Mouse (Mus musculus): ENCODE measurements around the gene Isy1. TPM values are rescaled to one million over a fixed set of nuclear protein-coding genes. Genes with fewer than 3 reads are reported as not detected.

The Isy1 gene
- polyA plus RNA-seq, 1 experiment from 2014 or later: 34.1 TPM

- H3K4me2 ChIP-seq (ENCODE audit: low read length): peak overlapping the region; percentile 95
- H3K36me3 ChIP-seq (ENCODE audit: control insufficient read depth, insufficient read depth, low read length): peaks cover 23% of the 10 kb centered on the region; the same call in 1 of the 2 replicates
- DNase-seq (ENCODE audit: low spot score) (no peak), ATAC-seq (no peak)
- no peak overlapping the region for H3K27ac ChIP-seq (ENCODE audit: low read depth, low read length)
- H3K9ac ChIP-seq (ENCODE audit: low read length): no peak overlapping the region
- WGBS: 45% methylated on average over 6 of the region's 6 CpGs
- H3K4me3 ChIP-seq (ENCODE audit: low read depth, low read length): peak overlapping the region; percentile 68
- H3K4me1 ChIP-seq (ENCODE audit: control insufficient read depth, insufficient read depth, low read length): peaks cover 5% of the 10 kb centered on the region
- no peaks in the 10 kb centered on the region for H3K9me3 ChIP-seq (replicated peaks; ENCODE audit: control insufficient read depth, low read length)
- no peaks in the 10 kb centered on the region for H3K27me3 ChIP-seq (replicated peaks; ENCODE audit: control insufficient read depth, insufficient read depth, low read length)
These were observed 28.3 kb downstream of the Isy1 start for GRCm38 (mm10) chr6:87810311-87810710.

- peaks cover 5% of the 10 kb centered on the region for H3K4me1 ChIP-seq (ENCODE audit: control insufficient read depth, insufficient read depth, low read length)
- no peak overlapping the region for H3K27ac ChIP-seq (ENCODE audit: low read depth, low read length)
- no peak overlapping the region for H3K4me3 ChIP-seq (ENCODE audit: low read depth, low read length)
- no peaks in the 10 kb centered on the region for H3K9me3 ChIP-seq (replicated peaks; ENCODE audit: control insufficient read depth, low read length)
- no peaks in the 10 kb centered on the region for H3K27me3 ChIP-seq (replicated peaks; ENCODE audit: control insufficient read depth, insufficient read depth, low read length)
- H3K4me2 ChIP-seq (ENCODE audit: low read length): no peak overlapping the region
- H3K36me3 ChIP-seq (ENCODE audit: control insufficient read depth, insufficient read depth, low read length): peaks cover 17% of the 10 kb centered on the region; the same call in 1 of the 2 replicates
- no peak overlapping the region for H3K9ac ChIP-seq (ENCODE audit: low read length)
- DNase-seq (ENCODE audit: low spot score): no peak
- ATAC-seq: no peak
- WGBS: 89% methylated on average over 6 of the region's 6 CpGs
These were observed 28.9 kb downstream of the Isy1 start for GRCm38 (mm10) chr6:87809651-87810161.

- Histone ChIP-seq H3K27me3 (replicated peaks; ENCODE audit: control insufficient read depth, insufficient read depth, low read length) (no peaks in the 10 kb centered on the region), H3K9ac (ENCODE audit: low read length) (no peak overlapping the region), H3K4me2 (ENCODE audit: low read length) (no peak overlapping the region), H3K9me3 (replicated peaks; ENCODE audit: control insufficient read depth, low read length) (no peaks in the 10 kb centered on the region), H3K4me3 (ENCODE audit: low read depth, low read length) (no peak overlapping the region), H3K36me3 (ENCODE audit: control insufficient read depth, insufficient read depth, low read length) (peaks cover 13% of the 10 kb centered on the region; the same call in 1 of the 2 replicates), H3K27ac (ENCODE audit: low read depth, low read length) (no peak overlapping the region), H3K4me1 (ENCODE audit: control insufficient read depth, insufficient read depth, low read length) (peaks cover 5% of the 10 kb centered on the region)
- DNase-seq (ENCODE audit: low spot score) (no peak), ATAC-seq (no peak)
- WGBS: 90% methylated on average over 2 of the region's 2 CpGs
These were observed 29.5 kb downstream of the Isy1 start for GRCm38 (mm10) chr6:87809144-87809543.

DNA sequence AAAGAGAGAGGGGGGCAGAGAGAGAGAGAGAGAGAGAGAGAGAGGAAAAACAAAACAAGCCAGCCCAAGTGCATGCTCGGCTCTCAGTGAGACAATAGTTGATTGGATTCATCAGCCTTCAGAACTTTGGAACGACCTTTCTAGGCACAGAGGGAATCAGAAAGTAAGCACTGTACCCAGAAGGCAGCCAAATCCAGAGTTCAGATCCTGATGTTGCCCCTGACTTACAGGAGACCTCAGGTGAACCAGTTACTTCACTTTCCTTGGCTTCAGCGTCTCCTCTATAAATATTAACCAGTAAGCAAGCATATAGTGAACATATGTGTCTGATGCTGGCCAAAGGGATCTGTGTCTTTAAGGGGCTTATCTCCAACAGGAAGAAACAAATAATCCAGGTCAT, 30.1 kb downstream of the Isy1 start:
- ATAC-seq (no peak), DNase-seq (ENCODE audit: low spot score) (no peak)
- Histone ChIP-seq H3K4me1 (ENCODE audit: control insufficient read depth, insufficient read depth, low read length) (peaks cover 5% of the 10 kb centered on the region), H3K36me3 (ENCODE audit: control insufficient read depth, insufficient read depth, low read length) (peaks cover 8% of the 10 kb centered on the region; the same call in 1 of the 2 replicates), H3K4me3 (ENCODE audit: low read depth, low read length) (no peak overlapping the region), H3K9me3 (replicated peaks; ENCODE audit: control insufficient read depth, low read length) (no peaks in the 10 kb centered on the region), H3K27ac (ENCODE audit: low read depth, low read length) (no peak overlapping the region), H3K9ac (ENCODE audit: low read length) (no peak overlapping the region), H3K4me2 (ENCODE audit: low read length) (no peak overlapping the region), H3K27me3 (replicated peaks; ENCODE audit: control insufficient read depth, insufficient read depth, low read length) (no peaks in the 10 kb centered on the region)
- 71% methylated on average over 3 of the region's 3 CpGs for WGBS

- no peak overlapping the region for H3K27ac ChIP-seq (ENCODE audit: low read depth, low read length)
- no peaks in the 10 kb centered on the region for H3K27me3 ChIP-seq (replicated peaks; ENCODE audit: control insufficient read depth, insufficient read depth, low read length)
- WGBS: 87% methylated on average over 4 of the region's 4 CpGs
- ATAC-seq (no peak), DNase-seq (ENCODE audit: low spot score) (no peak)
- 0 out of 2 replicates have a peak, but pooled peaks cover 2% of the 10 kb centered on the region for H3K36me3 ChIP-seq (ENCODE audit: control insufficient read depth, insufficient read depth, low read length)
- H3K4me3 ChIP-seq (ENCODE audit: low read depth, low read length): no peak overlapping the region
- H3K4me2 ChIP-seq (ENCODE audit: low read length): no peak overlapping the region
- H3K4me1 ChIP-seq (ENCODE audit: control insufficient read depth, insufficient read depth, low read length): peaks cover 5% of the 10 kb centered on the region
- no peaks in the 10 kb centered on the region for H3K9me3 ChIP-seq (replicated peaks; ENCODE audit: control insufficient read depth, low read length)
- no peak overlapping the region for H3K9ac ChIP-seq (ENCODE audit: low read length)
These were observed 30.7 kb downstream of the Isy1 start for GRCm38 (mm10) chr6:87807735-87808440.

DNA sequence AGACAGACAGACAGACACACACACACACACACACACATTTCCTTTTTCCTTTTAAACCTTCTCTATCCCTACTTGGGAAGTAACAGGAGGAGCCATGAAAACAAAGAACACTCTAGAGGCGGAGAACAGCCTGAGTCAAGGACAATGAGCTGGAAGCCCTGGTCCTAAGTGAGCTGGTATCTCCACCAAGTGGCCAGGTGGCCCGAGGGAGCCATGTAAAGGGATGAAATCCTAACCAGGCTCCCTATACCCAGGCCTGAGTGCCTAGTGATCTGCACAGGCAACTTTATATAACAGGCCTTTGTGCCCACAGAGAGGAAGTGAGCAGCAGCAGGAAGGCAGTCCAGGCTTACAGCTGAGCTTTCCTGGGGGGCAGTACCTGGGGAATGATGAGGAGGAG, 31.7 kb downstream of the Isy1 start:
- no peak overlapping the region for H3K27ac ChIP-seq (ENCODE audit: low read depth, low read length)
- WGBS: 47% methylated on average over 2 of the region's 2 CpGs
- no peak overlapping the region for H3K4me3 ChIP-seq (ENCODE audit: low read depth, low read length)
- no peaks in the 10 kb centered on the region for H3K9me3 ChIP-seq (replicated peaks; ENCODE audit: control insufficient read depth, low read length)
- H3K9ac ChIP-seq (ENCODE audit: low read length): no peak overlapping the region
- ATAC-seq: no peak
- peaks cover 5% of the 10 kb centered on the region for H3K4me1 ChIP-seq (ENCODE audit: control insufficient read depth, insufficient read depth, low read length)
- no peaks in the 10 kb centered on the region for H3K27me3 ChIP-seq (replicated peaks; ENCODE audit: control insufficient read depth, insufficient read depth, low read length)
- no peak overlapping the region for H3K4me2 ChIP-seq (ENCODE audit: low read length)
- DNase-seq (ENCODE audit: low spot score): no peak
- H3K36me3 ChIP-seq (ENCODE audit: control insufficient read depth, insufficient read depth, low read length): 0 out of 2 replicates have a peak, but pooled peaks cover 2% of the 10 kb centered on the region

GRCm38 (mm10) chr6:87806028-87806427, 32.6 kb downstream of the Isy1 start:
- Histone ChIP-seq H3K4me1 (ENCODE audit: control insufficient read depth, insufficient read depth, low read length) (peaks cover 5% of the 10 kb centered on the region), H3K36me3 (ENCODE audit: control insufficient read depth, insufficient read depth, low read length) (0 out of 2 replicates have a peak, but pooled peaks cover 2% of the 10 kb centered on the region), H3K27me3 (replicated peaks; ENCODE audit: control insufficient read depth, insufficient read depth, low read length) (no peaks in the 10 kb centered on the region), H3K9me3 (replicated peaks; ENCODE audit: control insufficient read depth, low read length) (no peaks in the 10 kb centered on the region), H3K27ac (ENCODE audit: low read depth, low read length) (no peak overlapping the region), H3K4me2 (ENCODE audit: low read length) (no peak overlapping the region), H3K4me3 (ENCODE audit: low read depth, low read length) (no peak overlapping the region), H3K9ac (ENCODE audit: low read length) (no peak overlapping the region)
- DNase-seq (ENCODE audit: low spot score) (no peak), ATAC-seq (no peak)
- 80% methylated on average over 2 of the region's 2 CpGs for WGBS

GRCm38 (mm10) chr6:87805448-87805847, 33.1 kb downstream of the Isy1 start:
- no peaks in the 10 kb centered on the region for H3K9me3 ChIP-seq (replicated peaks; ENCODE audit: control insufficient read depth, low read length)
- H3K27me3 ChIP-seq (replicated peaks; ENCODE audit: control insufficient read depth, insufficient read depth, low read length): no peaks in the 10 kb centered on the region
- no peak for DNase-seq (ENCODE audit: low spot score)
- 94% methylated on average over 7 of the region's 7 CpGs for WGBS
- no peak overlapping the region for H3K4me2 ChIP-seq (ENCODE audit: low read length)
- H3K9ac ChIP-seq (ENCODE audit: low read length): no peak overlapping the region
- ATAC-seq: no peak
- H3K4me3 ChIP-seq (ENCODE audit: low read depth, low read length): no peak overlapping the region
- no peaks in the 10 kb centered on the region for H3K4me1 ChIP-seq (ENCODE audit: control insufficient read depth, insufficient read depth, low read length)
- 0 out of 2 replicates have a peak, but pooled peaks cover 2% of the 10 kb centered on the region for H3K36me3 ChIP-seq (ENCODE audit: control insufficient read depth, insufficient read depth, low read length)
- H3K27ac ChIP-seq (ENCODE audit: low read depth, low read length): no peak overlapping the region

GRCm38 (mm10) chr6:87804886-87805285, 33.7 kb downstream of the Isy1 start:
- H3K9ac ChIP-seq (ENCODE audit: low read length): no peak overlapping the region
- H3K4me3 ChIP-seq (ENCODE audit: low read depth, low read length): no peak overlapping the region
- H3K9me3 ChIP-seq (replicated peaks; ENCODE audit: control insufficient read depth, low read length): no peaks in the 10 kb centered on the region
- H3K27ac ChIP-seq (ENCODE audit: low read depth, low read length): no peak overlapping the region
- H3K4me1 ChIP-seq (ENCODE audit: control insufficient read depth, insufficient read depth, low read length): no peaks in the 10 kb centered on the region
- H3K4me2 ChIP-seq (ENCODE audit: low read length): no peak overlapping the region
- no peaks in the 10 kb centered on the region for H3K27me3 ChIP-seq (replicated peaks; ENCODE audit: control insufficient read depth, insufficient read depth, low read length)
- ATAC-seq: no peak
- 0 out of 2 replicates have a peak, but pooled peaks cover 2% of the 10 kb centered on the region for H3K36me3 ChIP-seq (ENCODE audit: control insufficient read depth, insufficient read depth, low read length)
- whole genome bisulfite sequencing: 79% methylated on average over 7 of the region's 7 CpGs
- no peak for DNase-seq (ENCODE audit: low spot score)

All from forebrain, embryonic 14.5 days (tissue).